Mouse (Mus musculus): ENCODE results near the gene Kif12. TPM values are rescaled to one million over a fixed set of nuclear protein-coding genes. Genes with fewer than 3 reads are reported as not detected.

Gene Kif12
- total and polyA plus RNA-seq, 3 experiments, result not detected

DNA sequence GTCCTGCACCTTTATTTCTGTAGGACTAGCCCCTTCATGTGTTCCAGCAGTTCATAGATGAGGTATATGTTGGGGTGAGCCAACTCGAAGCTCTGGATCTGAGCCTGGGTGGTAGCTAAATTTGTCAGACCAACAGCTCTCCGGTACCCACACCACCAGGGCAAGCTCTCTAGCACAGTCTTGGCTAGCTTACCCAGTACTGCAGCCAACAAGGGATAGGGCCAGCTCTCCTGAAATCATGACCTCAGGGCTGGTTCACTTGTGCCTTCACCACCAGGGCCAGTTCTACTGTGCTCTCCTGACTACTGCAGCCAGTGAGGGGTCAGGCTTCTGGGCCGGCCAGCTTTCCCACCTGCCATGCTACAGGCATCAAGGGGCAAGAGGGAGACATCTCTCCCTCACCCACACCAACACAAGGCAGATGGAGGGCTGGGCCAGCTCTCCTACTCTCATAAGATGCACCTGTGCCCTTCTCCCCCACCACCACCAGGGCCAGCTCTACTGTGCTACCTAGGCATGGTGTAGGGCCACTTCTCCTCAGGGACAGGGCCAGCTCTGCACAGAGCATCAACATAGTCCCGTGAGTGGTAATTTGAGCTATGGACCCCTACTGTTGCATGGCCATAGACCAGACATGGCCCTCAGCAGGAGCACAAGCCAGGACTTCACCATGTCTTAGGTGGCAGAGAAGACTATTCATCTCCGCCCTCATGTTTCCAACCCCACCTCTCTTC lies 41.9 kb downstream of the Kif12 start:
- Histone ChIP-seq H3K27ac (no peak overlapping the region), H3K9ac (ENCODE audit: low read depth, low read length) (no peak overlapping the region), H3K4me3 (no peak overlapping the region), H3K79me2 (replicated peaks; ENCODE audit: control insufficient read depth, insufficient read depth, low read length) (no peaks in the 10 kb centered on the region), H3K27me3 (ENCODE audit: control insufficient read depth, insufficient read depth, low read length) (no peaks in the 10 kb centered on the region), H3K4me1 (ENCODE audit: control insufficient read depth, insufficient read depth, low read length) (peaks cover 3% of the 10 kb centered on the region; the same call in 1 of the 2 replicates), H3K36me3 (ENCODE audit: control insufficient read depth, insufficient read depth, low read length) (no peaks in the 10 kb centered on the region)
- intact Hi-C loops (cut with DNase I), result no loop called here
- TF ChIP-seq EP300 (IDR thresholded peaks at IDR 0.05; ENCODE audit: insufficient read depth, low read depth, low read length) (0 out of 2 replicates have a peak, but pooled peaks have one; percentile 36), CTCF (IDR thresholded peaks at IDR 0.05) (peak; percentile 41), POLR2A (IDR thresholded peaks at IDR 0.05; ENCODE audit: insufficient read depth, low read depth, low read length) (no peak)
- WGBS, result 68% methylated on average over 5 of the region's 5 CpGs
- DNase-seq, result peak; percentile 44 to 74

- Histone ChIP-seq H3K9ac (ENCODE audit: low read depth, low read length) (no peak overlapping the region), H3K79me2 (replicated peaks; ENCODE audit: control insufficient read depth, insufficient read depth, low read length) (no peaks in the 10 kb centered on the region), H3K27ac (no peak overlapping the region), H3K4me3 (no peak overlapping the region), H3K4me1 (ENCODE audit: control insufficient read depth, insufficient read depth, low read length) (no peaks in the 10 kb centered on the region), H3K27me3 (ENCODE audit: control insufficient read depth, insufficient read depth, low read length) (no peaks in the 10 kb centered on the region), H3K36me3 (ENCODE audit: control insufficient read depth, insufficient read depth, low read length) (no peaks in the 10 kb centered on the region)
- intact Hi-C loops (cut with DNase I), result no loop called here
- WGBS, result 74% methylated on average over 8 of the region's 8 CpGs
- DNase-seq, result peak in 1 of 2 experiments; percentile 8
- no peak for TF ChIP-seq CTCF (IDR thresholded peaks at IDR 0.05)
- no peak for TF ChIP-seq EP300 (IDR thresholded peaks at IDR 0.05; ENCODE audit: insufficient read depth, low read depth, low read length)
- no peak for TF ChIP-seq POLR2A (IDR thresholded peaks at IDR 0.05; ENCODE audit: insufficient read depth, low read depth, low read length)
Measured at GRCm38 (mm10) chr4:63124861-63125466, 47.0 kb downstream of the Kif12 start.

GRCm38 (mm10) chr4:63118639-63119437 lies 53.1 kb downstream of the Kif12 start:
- no peaks in the 10 kb centered on the region for H3K36me3 ChIP-seq (ENCODE audit: control insufficient read depth, insufficient read depth, low read length)
- no peak overlapping the region for H3K4me3 ChIP-seq
- no peak for TF ChIP-seq POLR2A (IDR thresholded peaks at IDR 0.05; ENCODE audit: insufficient read depth, low read depth, low read length)
- TF ChIP-seq EP300 (IDR thresholded peaks at IDR 0.05; ENCODE audit: insufficient read depth, low read depth, low read length), result peak; percentile 76; the same call in 1 of the 2 replicates
- peak; percentile 99 for TF ChIP-seq CTCF (IDR thresholded peaks at IDR 0.05)
- no peaks in the 10 kb centered on the region for H3K79me2 ChIP-seq (replicated peaks; ENCODE audit: control insufficient read depth, insufficient read depth, low read length)
- no peaks in the 10 kb centered on the region for H3K27me3 ChIP-seq (ENCODE audit: control insufficient read depth, insufficient read depth, low read length)
- WGBS, result 92% methylated on average over 5 of the region's 5 CpGs
- intact Hi-C loops (cut with DNase I), result loop anchor here (1.0 to 2.0 kb wide), 4 partner anchors 174 to 339 kb away; no protein-coding TSS in a partner anchor
- H3K27ac ChIP-seq, result no peak overlapping the region
- peak; percentile 75 to 84 for DNase-seq
- H3K9ac ChIP-seq (ENCODE audit: low read depth, low read length), result no peak overlapping the region
- H3K4me1 ChIP-seq (ENCODE audit: control insufficient read depth, insufficient read depth, low read length), result no peaks in the 10 kb centered on the region

Other genes starting within 250 kb of the Kif12 start
- gene Zfp618, start 206.6 kb downstream of the Kif12 start, total RNA-seq (2021), result 1 to 10 TPM in 1 of 2 experiments, under 1 TPM in 1; 0.37 to 2.2 TPM
- gene Zfp618, start 206.6 kb downstream of the Kif12 start, polyA plus RNA-seq (2012; rRNA removed), result 0.25 and 0.47 TPM in 2 replicates
- gene Ambp, start 17.3 kb downstream of the Kif12 start, total RNA-seq (2021), result not detected
- 0.91 TPM in 1 of 2 replicates, not detected in the other for gene Ambp, start 17.3 kb downstream of the Kif12 start, polyA plus RNA-seq (2012; rRNA removed)
- 1 to 10 TPM in 1 of 2 experiments, under 1 TPM in 1; 0.86 to 1.8 TPM for gene Col27a1, start 41.9 kb upstream of the Kif12 start, total RNA-seq (2021)
- gene Col27a1, start 41.9 kb upstream of the Kif12 start, polyA plus RNA-seq (2012; rRNA removed), result 3.1 and 3.8 TPM in 2 replicates
- gene Orm1, start 172.4 kb upstream of the Kif12 start, total RNA-seq (2021), result under 1 TPM; 0.41 to 0.65 TPM
- gene Orm1, start 172.4 kb upstream of the Kif12 start, polyA plus RNA-seq (2012; rRNA removed), result 3.0 and 4.2 TPM in 2 replicates
- gene Orm3, start 184.0 kb upstream of the Kif12 start, total RNA-seq (2021), result 1 to 10 TPM; 2.7 to 3.6 TPM
- gene Orm3, start 184.0 kb upstream of the Kif12 start, polyA plus RNA-seq (2012; rRNA removed), result 0.41 TPM in 1 of 2 replicates, not detected in the other
- gene Orm2, start 190.3 kb upstream of the Kif12 start, total RNA-seq (2021), result not detected
- gene Orm2, start 190.3 kb upstream of the Kif12 start, polyA plus RNA-seq (2012; rRNA removed), result 0.73 TPM in 1 of 2 replicates, not detected in the other
- 1 to 10 TPM; 3.5 to 3.9 TPM for gene Akna, start 231.2 kb upstream of the Kif12 start, total RNA-seq (2021)
- 3.4 and 4.8 TPM in 2 replicates for gene Akna, start 231.2 kb upstream of the Kif12 start, polyA plus RNA-seq (2012; rRNA removed)